Mouse (Mus musculus) spleen, adult 2 months (tissue): ENCODE results near the gene Larp4. TPM values are rescaled to one million over a fixed set of nuclear protein-coding genes. Genes with fewer than 3 reads are reported as not detected.

Source experiments
- DNase-seq, 2 experiments: peaks; one replicate each; pipeline versions ENCODE4 v3.0.0 to v3.0.0-alpha.2; 2012 to 2021; ENCODE audit warnings: low spot score in 2 of 2, low read depth in 1 of 2
- H3K27ac ChIP-seq: fragments of 200-500 bp; 2 replicates; pipeline ENCODE4 v1.5.1; 2012; ENCODE audit warnings: low read length, inconsistent platforms; ENCODE audit not compliant: insufficient read depth
- H3K27me3 ChIP-seq: fragments of 200-500 bp; 2 replicates; pipeline ENCODE4 v1.6.1; 2012; ENCODE audit warnings: mild to moderate bottlenecking, moderate library complexity, low read length, inconsistent platforms; ENCODE audit not compliant: control insufficient read depth, insufficient read depth
- H3K36me3 ChIP-seq: fragments of 200-500 bp; 2 replicates; pipeline ENCODE4 v1.6.1; 2012; ENCODE audit warnings: mild to moderate bottlenecking, low read length, inconsistent platforms; ENCODE audit not compliant: control insufficient read depth, insufficient read depth
- H3K4me1 ChIP-seq: fragments of 200-500 bp; 2 replicates; pipeline ENCODE4 v1.6.1; 2011; ENCODE audit warnings: inconsistent platforms; ENCODE audit not compliant: control insufficient read depth, insufficient read depth, insufficient read length
- H3K4me3 ChIP-seq: fragments of 200-500 bp; 2 replicates; pipeline ENCODE4 v1.5.1; 2011; ENCODE audit warnings: mild to moderate bottlenecking, inconsistent platforms; ENCODE audit not compliant: insufficient read depth, insufficient read length; ENCODE audit errors: extremely low read depth
- CTCF ChIP-seq: fragments of 200-500 bp; IDR thresholded peaks from 2 replicates; pipeline ENCODE4 v1.5.1; 2011; ENCODE audit warnings: mild to moderate bottlenecking, inconsistent platforms; ENCODE audit not compliant: insufficient read depth, insufficient read length, insufficient replicate concordance; ENCODE audit errors: extremely low read depth
- POLR2A ChIP-seq: fragments of 200-500 bp; IDR thresholded peaks from 2 replicates; pipeline ENCODE4 v1.6.1; 2011; ENCODE audit warnings: low read depth, low read length, inconsistent platforms
- WGBS: fragments of 180-500 bp; shearing (Covaris S2); methylation state at CpG from one replicate; pipeline ENCODE4 v1.1.7; 2018; 5-methylcytosine and 5-hydroxymethylcytosine counted together
- polyA plus RNA-seq: library from polyadenylated mRNA; depleted of rRNA; stranded (reverse); fragments of >200 nt; gene quantifications from 2 replicates; pipeline ENCODE4 v1.2.3, GENCODE M21; 2012

Gene Larp4
- polyA plus RNA-seq, 1 experiment, result 27.5 TPM

DNA sequence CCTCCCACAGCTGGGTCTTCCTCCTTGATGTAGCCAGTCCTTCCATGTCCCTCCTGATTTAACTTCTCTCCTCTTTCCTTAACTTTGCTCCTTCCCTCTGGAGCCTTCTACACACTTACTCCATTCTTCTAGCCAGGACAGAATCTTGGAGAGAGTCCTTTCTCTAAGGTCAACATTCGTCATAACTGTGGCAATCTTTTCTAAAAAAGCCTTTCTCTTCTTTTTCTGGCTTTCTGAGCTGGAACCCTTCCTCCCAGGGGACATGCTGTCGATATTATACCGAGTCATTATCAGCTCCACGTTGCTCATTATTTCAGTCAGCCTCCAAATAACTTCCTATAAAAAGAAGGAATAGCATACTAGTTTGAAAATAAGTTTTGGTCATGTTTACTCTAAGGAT, 14.5 kb upstream of the Larp4 start:
- Histone ChIP-seq H3K4me1 (no peaks in the 10 kb centered on the region), H3K27me3 (no peaks in the 10 kb centered on the region), H3K4me3 (no peak overlapping the region), H3K36me3 (no peaks in the 10 kb centered on the region), H3K27ac (no peak overlapping the region)
- whole genome bisulfite sequencing, result 46% methylated on average over 4 of the region's 4 CpGs
- TF ChIP-seq CTCF (no peak), POLR2A (no peak)
- no peak for DNase-seq

DNA sequence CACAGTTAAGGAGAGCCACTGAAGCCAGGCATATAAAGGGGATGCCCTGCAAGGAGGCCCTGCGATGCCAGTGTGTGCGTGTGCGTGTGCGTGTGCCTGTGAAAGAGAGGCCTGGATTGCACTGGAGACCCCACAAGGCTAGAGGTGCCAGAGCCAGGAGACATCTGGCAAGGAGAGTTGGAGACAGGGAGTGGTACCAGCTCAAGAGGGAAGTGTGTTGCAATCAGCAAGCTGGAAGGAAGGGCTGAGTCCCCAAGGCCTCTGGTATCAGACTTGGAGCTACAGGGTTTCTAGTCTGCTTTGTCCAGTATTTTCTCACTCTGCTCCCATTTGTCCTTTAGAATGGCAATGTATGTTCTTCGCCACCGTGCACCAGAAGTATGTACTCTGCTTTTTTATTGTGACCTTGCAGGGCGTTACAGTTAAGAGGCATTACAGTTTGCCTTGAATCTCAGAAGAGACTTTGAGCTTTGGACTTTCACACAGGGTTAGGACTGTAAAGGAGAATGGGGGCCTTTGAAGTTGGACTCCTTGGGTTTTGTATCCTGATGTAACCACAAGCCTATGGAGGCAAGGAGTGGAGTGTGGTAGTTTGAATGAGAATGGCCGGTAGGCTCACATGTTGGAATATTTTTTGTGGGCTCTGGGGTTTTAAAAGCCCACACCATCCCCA, 4.6 kb upstream of the Larp4 start:
- Histone ChIP-seq H3K27ac (no peak overlapping the region), H3K4me1 (no peaks in the 10 kb centered on the region), H3K4me3 (no peak overlapping the region), H3K27me3 (no peaks in the 10 kb centered on the region), H3K36me3 (no peaks in the 10 kb centered on the region)
- 91% methylated on average over 8 of the region's 8 CpGs for WGBS
- TF ChIP-seq POLR2A, result no peak
- TF ChIP-seq CTCF, result no peak
- no peak for DNase-seq

DNA sequence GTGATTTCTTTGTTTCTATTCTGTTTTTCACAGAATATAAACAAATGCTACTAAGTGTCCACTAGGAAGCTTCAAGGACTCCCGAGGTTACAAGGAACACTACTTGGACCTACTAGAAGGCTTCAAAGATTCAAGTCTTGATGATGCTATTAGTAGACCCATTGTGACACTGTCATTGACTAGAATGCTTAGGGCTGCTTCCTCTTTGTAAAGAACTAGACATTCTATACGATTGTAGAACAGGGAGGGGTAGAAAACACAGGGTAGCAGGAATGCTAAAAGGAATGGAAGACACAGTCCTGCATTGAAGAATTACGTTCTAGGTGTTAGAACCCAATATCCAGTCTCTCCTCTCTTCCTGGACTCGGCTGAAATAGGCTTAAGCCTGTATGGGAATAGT, 2.9 kb upstream of the Larp4 start, which contains the start of gene Fam186a:
Fam186a (minus strand) TSS at position 101 of the 400 bp plus-strand sequence.
- Histone ChIP-seq H3K4me1 (no peaks in the 10 kb centered on the region), H3K27me3 (no peaks in the 10 kb centered on the region), H3K4me3 (no peak within 1 kb of the TSS), H3K36me3 (no peaks in the 10 kb centered on the region), H3K27ac (no peak within 1 kb of the TSS)
- 74% methylated on average over 4 of the region's 4 CpGs for WGBS
- no peak for DNase-seq
- TF ChIP-seq CTCF (no peak), POLR2A (no peak)

DNA sequence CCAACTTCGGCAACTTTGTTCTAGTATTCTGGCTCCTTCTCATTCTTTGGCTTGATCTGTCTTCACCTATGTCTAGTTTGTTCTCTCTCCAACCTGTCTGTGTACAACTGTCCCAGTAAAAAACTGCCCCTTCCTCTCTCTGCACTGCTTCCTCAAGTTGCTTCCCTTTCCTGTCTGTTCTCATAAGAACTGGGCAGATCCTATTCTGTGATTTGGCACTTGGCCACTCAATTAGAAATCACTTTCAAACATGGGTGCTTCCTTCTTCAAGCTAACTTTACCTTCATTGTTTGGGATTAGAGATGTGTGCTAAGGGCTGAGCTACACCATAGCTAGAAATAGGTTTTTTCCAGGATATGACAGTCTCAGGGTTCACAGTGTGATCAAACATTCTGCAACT, 741 bp downstream of the Larp4 start:
- 51% methylated on average over 1 of the region's 1 CpGs for WGBS
- Histone ChIP-seq H3K4me3 (no peak overlapping the region), H3K27me3 (no peaks in the 10 kb centered on the region), H3K4me1 (peaks cover 4% of the 10 kb centered on the region; the same call in 1 of the 2 replicates), H3K27ac (no peak overlapping the region), H3K36me3 (no peaks in the 10 kb centered on the region)
- no peak for DNase-seq
- TF ChIP-seq POLR2A, result no peak
- no peak for TF ChIP-seq CTCF

DNA sequence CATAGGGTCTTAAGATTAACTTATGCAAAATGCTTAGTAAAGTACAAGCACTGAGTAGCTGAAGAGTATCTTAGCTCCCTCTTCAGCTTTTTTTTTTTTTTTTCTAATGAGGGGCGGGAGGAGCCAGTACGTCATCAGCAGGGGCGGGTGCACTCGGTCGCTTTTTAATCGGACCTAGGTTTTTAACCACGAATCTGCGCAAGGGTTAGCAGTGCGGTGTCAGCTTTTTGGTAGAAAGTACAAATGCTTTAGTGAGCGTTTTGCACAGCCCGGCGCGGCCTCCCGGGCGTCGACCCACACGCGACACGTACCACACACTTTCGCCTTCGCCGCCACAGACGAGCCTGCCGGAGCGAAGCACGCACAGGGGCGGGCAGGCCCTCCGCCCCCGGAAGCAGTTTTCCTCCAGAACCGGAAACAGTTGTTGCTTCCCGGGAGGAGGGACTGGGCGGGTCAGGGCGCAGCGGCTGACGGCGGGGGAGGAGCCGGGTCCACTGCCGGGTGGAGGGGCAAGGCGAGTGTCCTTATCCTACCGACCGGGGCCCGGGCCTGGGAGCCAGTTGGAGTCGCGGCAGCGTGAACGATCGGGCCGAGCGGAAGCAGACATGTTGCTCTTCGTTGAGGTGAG, 2.6 kb downstream of the Larp4 start:
- WGBS, result under 1% methylated on average over 50 of the region's 50 CpGs

DNA sequence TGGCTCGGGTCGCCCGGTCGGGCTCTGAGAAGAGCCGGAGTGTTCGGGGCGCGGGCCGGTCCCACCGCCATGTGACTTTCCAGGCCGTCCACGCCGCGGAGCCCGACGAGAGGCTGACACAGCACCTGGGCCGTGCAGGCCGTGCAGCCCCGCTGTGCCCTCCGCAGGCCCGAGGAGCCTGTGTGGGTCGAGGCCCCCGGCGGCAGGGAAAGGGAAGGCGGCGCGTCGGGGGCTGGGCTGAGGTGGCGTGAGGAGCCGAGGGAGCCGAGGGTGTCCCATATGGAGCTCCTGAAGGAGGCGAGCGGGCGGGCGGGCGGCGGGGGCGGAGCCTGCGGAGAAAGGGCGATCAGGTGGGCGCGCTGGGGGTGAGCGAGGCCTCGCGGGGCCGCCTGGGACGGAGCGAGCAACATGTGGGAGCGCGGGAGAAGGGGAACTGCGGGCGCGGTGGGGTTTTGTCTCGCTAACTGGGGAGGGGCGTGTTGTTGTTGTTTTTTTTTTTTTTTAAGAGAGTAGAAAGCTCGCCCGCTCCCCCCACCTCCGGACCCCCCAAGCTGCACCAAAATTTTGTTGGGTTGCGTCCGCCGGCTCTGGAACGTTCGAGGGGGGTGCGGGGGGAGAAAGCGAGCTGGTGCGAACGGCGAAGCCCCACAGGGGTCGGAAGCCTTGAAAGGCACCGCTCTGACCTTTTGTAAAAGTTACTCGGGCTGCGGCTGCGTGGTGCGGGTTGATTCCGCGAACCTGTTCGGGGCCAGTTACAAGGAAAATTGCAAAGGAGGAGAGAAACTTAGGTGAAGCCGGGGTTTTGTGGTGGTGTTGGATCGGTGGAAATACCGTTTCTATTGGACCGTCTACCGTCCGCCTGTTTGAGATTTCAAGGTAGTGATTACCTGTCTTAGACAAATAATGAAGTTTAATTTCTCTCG, 3.4 kb downstream of the Larp4 start:
- Histone ChIP-seq H3K4me3 (peak overlapping the region; percentile 91), H3K27ac (peak overlapping the region; percentile 97), H3K36me3 (no peaks in the 10 kb centered on the region), H3K27me3 (no peaks in the 10 kb centered on the region), H3K4me1 (peaks cover 4% of the 10 kb centered on the region; the same call in 1 of the 2 replicates)
- DNase-seq, result no peak
- TF ChIP-seq CTCF, result no peak
- no peak for TF ChIP-seq POLR2A
- WGBS, result under 1% methylated on average over 82 of the region's 84 CpGs

More for the DNA sequence above, 2.6 kb downstream of the Larp4 start:
- Histone ChIP-seq H3K27ac (peak overlapping the region; percentile 97), H3K4me3 (peak overlapping the region; percentile 91), H3K4me1 (peaks cover 4% of the 10 kb centered on the region; the same call in 1 of the 2 replicates), H3K36me3 (no peaks in the 10 kb centered on the region), H3K27me3 (no peaks in the 10 kb centered on the region)
- DNase-seq, result peak; percentile 87 to 95
- no peak for TF ChIP-seq CTCF
- TF ChIP-seq POLR2A, result no peak; the same call in 1 of the 2 replicates
